Mouse (Mus musculus) neural tube, embryonic 11.5 days (tissue): Measurements from ENCODE around the gene Arhgef10l. TPM values are rescaled to one million over a fixed set of nuclear protein-coding genes. Genes with fewer than 3 reads are reported as not detected.

ENCODE experiments used
- ATAC-seq: fragments of 200-750 bp; cut with Nextera tagmentation; 2 replicates; pipeline ENCODE4 v1.8.0; 2017; ENCODE audit warnings: moderate number of reproducible peaks, mild to moderate bottlenecking, moderate TSS enrichment, moderate library complexity; ENCODE audit not compliant: insufficient read depth, low FRiP score, low TSS enrichment
- DNase-seq: peaks from one replicate; pipeline ENCODE4 v3.0.0-alpha.2; 2015; ENCODE audit warnings: low spot score
- H3K27ac ChIP-seq: fragments of 300-500 bp; sonication (generic); 2 replicates; pipeline ENCODE4 v1.5.1; 2014; ENCODE audit warnings: low read depth, mild to moderate bottlenecking, low read length
- H3K27me3 ChIP-seq: fragments of 300-500 bp; sonication (generic); 2 replicates; pipeline ENCODE4 v1.6.1; 2014; ENCODE audit warnings: mild to moderate bottlenecking, low read length, mixed read lengths; ENCODE audit not compliant: control insufficient read depth, insufficient read depth
- H3K36me3 ChIP-seq: fragments of 300-500 bp; sonication (generic); 2 replicates; pipeline ENCODE4 v1.6.1; 2014; ENCODE audit warnings: mild to moderate bottlenecking, low read length, moderate library complexity, mixed read lengths; ENCODE audit not compliant: control insufficient read depth, insufficient read depth
- H3K4me1 ChIP-seq: fragments of 300-500 bp; sonication (generic); 2 replicates; pipeline ENCODE4 v1.6.1; 2014; ENCODE audit warnings: low read length, mixed read lengths; ENCODE audit not compliant: control insufficient read depth, insufficient read depth
- H3K4me2 ChIP-seq: fragments of 300-500 bp; sonication (generic); 2 replicates; pipeline ENCODE4 v1.6.1; 2014; ENCODE audit warnings: low read depth, mild to moderate bottlenecking, moderate library complexity
- H3K4me3 ChIP-seq: fragments of 300-500 bp; sonication (generic); 2 replicates; pipeline ENCODE4 v1.5.1; 2014; ENCODE audit warnings: low read depth, low read length
- H3K9ac ChIP-seq: fragments of 300-500 bp; sonication (generic); 2 replicates; pipeline ENCODE4 v1.6.1; 2014; ENCODE audit warnings: mild to moderate bottlenecking, low read length
- H3K9me3 ChIP-seq: fragments of 300-500 bp; sonication (generic); 2 replicates; pipeline ENCODE4 v1.6.1; 2016; ENCODE audit warnings: low read length; ENCODE audit not compliant: control insufficient read depth
- WGBS: fragments of 180-500 bp; shearing (Covaris S2); extraction: QIAGEN DNeasy Blood & Tissue Kit; methylation state at CpG from one replicate; pipeline ENCODE4 v1.1.7; 2014; 5-methylcytosine and 5-hydroxymethylcytosine counted together
- polyA plus RNA-seq: library from polyadenylated mRNA; unstranded; fragments of >200 nt; fragmentation: Nextera tagmentation; extraction: Ambion mirVana; gene quantifications from 2 replicates; pipeline ENCODE4 v1.2.1, GENCODE M21; 2014

Arhgef10l gene
- 20.1 and 25.3 TPM in 2 replicates for polyA plus RNA-seq

DNA sequence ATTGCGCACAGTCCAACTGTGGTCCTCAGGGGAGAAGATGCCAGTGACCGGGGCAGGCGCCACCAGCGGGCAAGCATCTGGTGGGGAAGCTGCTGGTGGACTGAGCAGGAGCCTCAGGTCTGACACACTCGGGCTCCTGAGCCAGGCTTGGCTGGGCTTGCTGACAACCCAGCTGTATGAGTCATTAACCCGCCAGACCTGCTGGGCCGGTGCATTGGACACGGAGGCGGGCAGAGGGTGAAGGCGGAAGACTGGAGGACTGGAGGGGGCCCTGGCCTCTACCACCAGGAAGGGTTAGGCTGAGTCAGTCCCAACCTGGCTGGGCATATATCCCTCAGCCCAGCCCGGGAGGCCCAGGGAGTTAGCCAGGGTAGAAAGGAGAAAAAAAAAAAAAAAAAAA lies at the start of gene Arhgef10l:
Gene Arhgef10l, minus strand, starts transcription at position 253 of the 400 bp plus-strand sequence.
- Histone ChIP-seq H3K9me3 (no peaks in the 10 kb centered on the region), H3K36me3 (no peaks in the 10 kb centered on the region), H3K4me2 (no peak within 1 kb of the TSS), H3K4me1 (peaks cover 7% of the 10 kb centered on the region), H3K27me3 (no peaks in the 10 kb centered on the region), H3K4me3 (no peak within 1 kb of the TSS), H3K27ac (no peak within 1 kb of the TSS), H3K9ac (no peak within 1 kb of the TSS)
- ATAC-seq (no peak), DNase-seq (no peak)
- WGBS = 70% methylated on average over 11 of the region's 11 CpGs

DNA sequence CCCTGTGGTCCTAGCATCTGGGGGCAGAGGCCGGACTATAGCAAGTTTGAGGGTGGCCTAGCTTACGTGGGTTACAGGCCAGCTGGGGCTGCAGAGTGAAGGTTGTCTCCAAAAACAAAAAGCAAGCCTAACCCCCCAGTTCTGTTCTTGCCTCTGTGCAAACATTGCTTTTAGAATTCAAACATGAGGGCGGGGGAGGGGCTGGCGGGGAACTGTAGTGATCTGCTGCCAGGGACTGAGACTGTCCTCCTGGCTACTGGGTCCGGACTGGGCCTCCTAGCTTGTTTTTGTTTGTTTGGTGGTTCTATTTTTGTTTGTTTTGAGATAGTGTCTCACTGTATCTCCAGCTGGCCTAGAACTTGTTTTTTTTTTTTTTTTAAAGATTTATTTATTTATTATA lies 48.8 kb upstream of the Arhgef10l start:
- Histone ChIP-seq H3K4me3 (no peak overlapping the region), H3K27ac (no peak overlapping the region), H3K9me3 (no peaks in the 10 kb centered on the region), H3K4me1 (0 out of 2 replicates have a peak, but pooled peaks cover 10% of the 10 kb centered on the region), H3K9ac (no peak overlapping the region), H3K27me3 (no peaks in the 10 kb centered on the region), H3K4me2 (no peak overlapping the region), H3K36me3 (peaks cover 71% of the 10 kb centered on the region)
- ATAC-seq = no peak
- WGBS = 89% methylated on average over 5 of the region's 5 CpGs
- no peak for DNase-seq

GRCm38 (mm10) chr4:140713480-140714365 lies 47.9 kb upstream of the Arhgef10l start:
- Histone ChIP-seq H3K4me2 (no peak overlapping the region), H3K27me3 (no peaks in the 10 kb centered on the region), H3K4me1 (0 out of 2 replicates have a peak, but pooled peaks cover 10% of the 10 kb centered on the region), H3K9ac (no peak overlapping the region), H3K36me3 (peaks cover 73% of the 10 kb centered on the region), H3K9me3 (no peaks in the 10 kb centered on the region), H3K4me3 (no peak overlapping the region), H3K27ac (peak overlapping the region; percentile 44; the same call in 1 of the 2 replicates)
- peak; percentile 90 for DNase-seq
- 57% methylated on average over 29 of the region's 29 CpGs for WGBS
- peak; percentile 60; the same call in 1 of the 2 replicates for ATAC-seq

- peaks cover 61% of the 10 kb centered on the region for H3K36me3 ChIP-seq
- H3K4me3 ChIP-seq = no peak overlapping the region
- H3K27ac ChIP-seq = no peak overlapping the region
- 0 out of 2 replicates have a peak, but pooled peaks cover 10% of the 10 kb centered on the region for H3K4me1 ChIP-seq
- no peak overlapping the region for H3K4me2 ChIP-seq
- no peaks in the 10 kb centered on the region for H3K27me3 ChIP-seq
- ATAC-seq (no peak), DNase-seq (no peak)
- WGBS = 90% methylated on average over 5 of the region's 5 CpGs
- no peak overlapping the region for H3K9ac ChIP-seq
- no peaks in the 10 kb centered on the region for H3K9me3 ChIP-seq
These were observed 45.5 kb upstream of the Arhgef10l start for GRCm38 (mm10) chr4:140711360-140711759.

GRCm38 (mm10) chr4:140710781-140711180 lies 45.0 kb upstream of the Arhgef10l start:
- H3K27ac ChIP-seq = no peak overlapping the region
- no peak overlapping the region for H3K9ac ChIP-seq
- H3K4me1 ChIP-seq = 0 out of 2 replicates have a peak, but pooled peaks cover 10% of the 10 kb centered on the region
- no peaks in the 10 kb centered on the region for H3K27me3 ChIP-seq
- no peak overlapping the region for H3K4me2 ChIP-seq
- no peaks in the 10 kb centered on the region for H3K9me3 ChIP-seq
- peaks cover 57% of the 10 kb centered on the region for H3K36me3 ChIP-seq
- no peak overlapping the region for H3K4me3 ChIP-seq
- no peak for DNase-seq
- ATAC-seq = no peak
- WGBS = 90% methylated on average over 10 of the region's 10 CpGs

DNA sequence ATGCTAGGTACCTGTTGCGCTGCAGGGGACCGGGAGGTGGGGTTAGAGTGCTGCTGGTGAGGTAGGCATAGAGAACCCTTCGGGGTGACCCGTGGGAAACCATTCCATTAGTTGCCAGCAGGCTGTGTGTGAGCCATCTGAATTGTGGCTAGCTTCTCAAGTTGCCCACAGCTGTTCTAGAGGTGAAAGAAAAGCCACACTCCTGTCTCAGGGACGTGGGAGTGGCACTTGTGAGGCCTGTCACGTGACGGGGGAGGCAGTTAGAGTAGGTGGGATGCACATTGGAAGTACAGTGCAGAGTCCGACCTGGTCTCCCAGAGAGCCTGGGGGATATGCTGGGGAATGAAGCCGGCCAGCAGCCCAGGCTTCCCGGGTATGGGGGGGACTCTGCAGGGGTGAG lies 43.8 kb upstream of the Arhgef10l start:
- peaks cover 49% of the 10 kb centered on the region for H3K36me3 ChIP-seq

GRCm38 (mm10) chr4:140709111-140709510 lies 43.3 kb upstream of the Arhgef10l start:
- DNase-seq = no peak

More for the DNA sequence above, 43.8 kb upstream of the Arhgef10l start:
- no peak overlapping the region for H3K9ac ChIP-seq
- no peaks in the 10 kb centered on the region for H3K9me3 ChIP-seq
- H3K27me3 ChIP-seq = no peaks in the 10 kb centered on the region
- ATAC-seq (no peak), DNase-seq (no peak)
- H3K4me1 ChIP-seq = 0 out of 2 replicates have a peak, but pooled peaks cover 10% of the 10 kb centered on the region
- no peak overlapping the region for H3K4me3 ChIP-seq
- H3K27ac ChIP-seq = no peak overlapping the region
- no peak overlapping the region for H3K4me2 ChIP-seq
- WGBS = 91% methylated on average over 10 of the region's 10 CpGs

GRCm38 (mm10) chr4:140708297-140708927 lies 42.6 kb upstream of the Arhgef10l start:
- ATAC-seq (no peak), DNase-seq (no peak)
- Histone ChIP-seq H3K4me3 (no peak overlapping the region), H3K9ac (no peak overlapping the region), H3K4me1 (peaks cover 9% of the 10 kb centered on the region), H3K27ac (no peak overlapping the region), H3K36me3 (peaks cover 42% of the 10 kb centered on the region), H3K9me3 (no peaks in the 10 kb centered on the region), H3K27me3 (no peaks in the 10 kb centered on the region), H3K4me2 (no peak overlapping the region)
- 86% methylated on average over 18 of the region's 18 CpGs for WGBS

More at GRCm38 (mm10) chr4:140709111-140709510, 43.3 kb upstream of the Arhgef10l start:
- Histone ChIP-seq H3K27ac (no peak overlapping the region), H3K36me3 (peaks cover 44% of the 10 kb centered on the region), H3K9me3 (no peaks in the 10 kb centered on the region), H3K9ac (no peak overlapping the region), H3K4me2 (no peak overlapping the region), H3K27me3 (no peaks in the 10 kb centered on the region), H3K4me1 (peaks cover 8% of the 10 kb centered on the region), H3K4me3 (no peak overlapping the region)
- ATAC-seq = no peak
- WGBS = 93% methylated on average over 7 of the region's 7 CpGs
